Mouse (Mus musculus): Measurements from ENCODE around the gene Parp9.
"Not testable (repeated sequence)": the region's sequence is repeated elsewhere in the genome, so short reads cannot be mapped to it uniquely, and the experiment has no call there.

Gene Parp9

GRCm38 (mm10) chr16:35938211-35939151, at the start of gene Parp9, which contains the start of gene Dtx3l:
Gene Parp9, plus strand, starts transcription at chr16:35938470.
Gene Dtx3l, minus strand, starts transcription at chr16:35939151.
- DNase-seq, result peak; percentile 35

GRCm38 (mm10) chr16:35888910-35889309, 49.4 kb upstream of the Parp9 start:
- DNase-seq, result no peak

GRCm38 (mm10) chr16:35890645-35891044, 47.6 kb upstream of the Parp9 start:
- no peak for DNase-seq

- not testable (repeated sequence) for DNase-seq
Observed at GRCm38 (mm10) chr16:35891603-35892002, 46.7 kb upstream of the Parp9 start.

GRCm38 (mm10) chr16:35894997-35895396, 43.3 kb upstream of the Parp9 start:
- no peak for DNase-seq

- no peak for DNase-seq
Observed at GRCm38 (mm10) chr16:35900541-35900940, 37.7 kb upstream of the Parp9 start.

- DNase-seq, result no peak
Observed at GRCm38 (mm10) chr16:35903014-35903640, 35.1 kb upstream of the Parp9 start.

- DNase-seq, result no peak
Observed at GRCm38 (mm10) chr16:35904121-35904736, 34.0 kb upstream of the Parp9 start.

- DNase-seq, result no peak
Observed at GRCm38 (mm10) chr16:35905355-35905754, 32.9 kb upstream of the Parp9 start.

- DNase-seq, result no peak
Observed at GRCm38 (mm10) chr16:35905819-35906485, 32.3 kb upstream of the Parp9 start.

GRCm38 (mm10) chr16:35906887-35907286, 31.4 kb upstream of the Parp9 start:
- DNase-seq, result no peak

- no peak for DNase-seq
Observed at GRCm38 (mm10) chr16:35907432-35908201, 30.7 kb upstream of the Parp9 start.

GRCm38 (mm10) chr16:35911449-35911848, 26.8 kb upstream of the Parp9 start:
- no peak for DNase-seq

GRCm38 (mm10) chr16:35913526-35913925, 24.7 kb upstream of the Parp9 start:
- DNase-seq, result no peak

GRCm38 (mm10) chr16:35914301-35914700, 24.0 kb upstream of the Parp9 start:
- DNase-seq, result no peak

GRCm38 (mm10) chr16:35918721-35919543, 19.3 kb upstream of the Parp9 start:
- DNase-seq, result no peak

- DNase-seq, result no peak
Observed at GRCm38 (mm10) chr16:35921676-35922235, 16.5 kb upstream of the Parp9 start.

GRCm38 (mm10) chr16:35922301-35922895, 15.9 kb upstream of the Parp9 start:
- DNase-seq, result no peak

- no peak for DNase-seq
Observed at GRCm38 (mm10) chr16:35923546-35924198, 14.6 kb upstream of the Parp9 start.

- DNase-seq, result no peak
Observed at GRCm38 (mm10) chr16:35924341-35924740, 13.9 kb upstream of the Parp9 start.

All from right cerebral cortex, postnatal 4 days (tissue).